Mouse (Mus musculus): ENCODE measurements around the gene Colgalt2.

DNA sequence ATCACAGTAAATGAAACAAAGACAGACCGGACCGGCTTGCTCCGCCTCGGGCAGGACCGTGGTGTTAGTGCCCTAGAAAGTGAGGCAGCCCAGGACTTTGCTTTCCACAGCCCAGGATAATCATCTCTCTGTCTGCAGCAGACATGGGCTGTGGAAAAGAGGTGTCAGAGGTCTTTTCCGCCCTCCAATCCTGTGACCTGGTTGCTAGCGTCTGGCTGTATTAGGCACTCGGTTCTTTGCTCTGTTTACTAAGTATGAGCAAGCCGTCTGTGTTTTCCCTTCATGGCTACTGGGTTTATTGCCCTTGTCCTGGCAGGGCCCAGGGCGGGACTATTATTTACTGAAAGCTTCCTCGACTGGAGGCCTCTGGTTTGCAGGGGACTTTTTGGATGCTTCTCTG lies 98.0 kb downstream of the Colgalt2 start:
- TF ChIP-seq CTCF (IDR thresholded peaks at IDR 0.05; ENCODE audit: extremely low read depth, insufficient read depth, low read length) (no peak), POLR2A (IDR thresholded peaks at IDR 0.05; ENCODE audit: extremely low read depth, insufficient read depth, low read length) (no peak)
